Mouse (Mus musculus) left cerebral cortex, postnatal 25 days (tissue): ENCODE data around the gene Mios. TPM values are rescaled to one million over a fixed set of nuclear protein-coding genes. Genes with fewer than 3 reads are reported as not detected.

Experiments
- DNase-seq, 2 experiments: peaks; one replicate each; pipeline ENCODE4 v3.0.0; 2022; ENCODE audit warnings: low spot score in 2 of 2, mixed read lengths in 1 of 2
- intact Hi-C: fragments of 180-260 bp; cut with DNase I; formaldehyde crosslinking; loops from one replicate; pipeline ENCODE4 v1.15.1; 2025
- total RNA-seq, 2 experiments: library from RNA; stranded (reverse); gene quantifications; 2 replicates each; pipeline ENCODE4 v1.2.3; 2021

Mios gene
- total RNA-seq, result 10 to 100 TPM; 22.2 to 22.8 TPM

- DNase-seq, result peak; percentile 82 to 85
- intact Hi-C loops, result no loop called here
Observed at GRCm38 (mm10) chr6:8209047-8209865, at the start of gene Mios. Mios (plus strand) TSS chr6:8209222.

GRCm38 (mm10) chr6:8160001-8160400 is 49.0 kb upstream of the Mios start:
- no peak for DNase-seq
- intact Hi-C loops, result no loop called here

- intact Hi-C loops, result no loop called here
- no peak for DNase-seq
Observed at GRCm38 (mm10) chr6:8164741-8165140, 44.3 kb upstream of the Mios start.

GRCm38 (mm10) chr6:8172101-8172500 is 36.9 kb upstream of the Mios start:
- no peak for DNase-seq
- intact Hi-C loops, result no loop called here

- DNase-seq, result no peak
- intact Hi-C loops, result no loop called here
Observed at GRCm38 (mm10) chr6:8174062-8174461, 35.0 kb upstream of the Mios start.

GRCm38 (mm10) chr6:8175346-8175745 is 33.7 kb upstream of the Mios start:
- no peak for DNase-seq
- intact Hi-C loops, result no loop called here

GRCm38 (mm10) chr6:8176116-8176515 is 32.9 kb upstream of the Mios start:
- DNase-seq, result peak in 1 of 2 experiments; percentile 62
- intact Hi-C loops, result loop anchor here (1.0 kb wide), 1 partner anchor 50 kb away; no protein-coding TSS in a partner anchor

- peak; percentile 40 to 46 for DNase-seq
Observed at GRCm38 (mm10) chr6:8178397-8178941, 30.6 kb upstream of the Mios start.

GRCm38 (mm10) chr6:8188599-8189233 is 20.3 kb upstream of the Mios start:
- intact Hi-C loops, result loop anchor here (2.0 kb wide), 2 partner anchors 122 to 456 kb away; no protein-coding TSS in a partner anchor
- peak; percentile 23 to 46 for DNase-seq

More at GRCm38 (mm10) chr6:8178397-8178941, 30.6 kb upstream of the Mios start:
- intact Hi-C loops, result no loop called here

- no peak for DNase-seq
- intact Hi-C loops, result loop anchor here (2.0 to 5.0 kb wide), 3 partner anchors 123 to 457 kb away; partner anchors contain the start of gene C1galt1
Observed at GRCm38 (mm10) chr6:8189917-8190316, 19.1 kb upstream of the Mios start.

- DNase-seq, result no peak
- intact Hi-C loops, result loop anchor here (5.0 kb wide), 1 partner anchor 350 kb away; the partner anchor contains the start of gene C1galt1
Observed at GRCm38 (mm10) chr6:8192517-8192916, 16.5 kb upstream of the Mios start, which contains the start of gene Col28a1. Col28a1 (minus strand) TSS chr6:8192617.

- intact Hi-C loops, result no loop called here
Observed at GRCm38 (mm10) chr6:8209866-8210186, 804 bp downstream of the Mios start.

GRCm38 (mm10) chr6:8210661-8211060 is 1.6 kb downstream of the Mios start:
- intact Hi-C loops, result no loop called here
- no peak for DNase-seq

More at GRCm38 (mm10) chr6:8209866-8210186, 804 bp downstream of the Mios start:
- no peak for DNase-seq

GRCm38 (mm10) chr6:8227035-8227434 is 18.0 kb downstream of the Mios start:
- intact Hi-C loops, result no loop called here
- no peak for DNase-seq

- intact Hi-C loops, result no loop called here
Observed at GRCm38 (mm10) chr6:8228596-8228995, 19.6 kb downstream of the Mios start.

GRCm38 (mm10) chr6:8258316-8258715 is 49.3 kb downstream of the Mios start:
- intact Hi-C loops, result no loop called here

More at GRCm38 (mm10) chr6:8228596-8228995, 19.6 kb downstream of the Mios start:
- no peak for DNase-seq

GRCm38 (mm10) chr6:8259004-8259666 is 50.1 kb downstream of the Mios start, which contains the start of the genes Rpa3, Umad1 and Gm45062:
Rpa3 (minus strand) TSS chr6:8259173.
Umad1 (plus strand) TSS chr6:8259288.
Gm45062 (plus strand) TSS chr6:8259450.
- DNase-seq, result peak; percentile 97 to 99
- intact Hi-C loops, result loop anchor here (1.0 kb wide), 1 partner anchor 250 kb away; the partner anchor contains the start of gene Glcci1

More at GRCm38 (mm10) chr6:8258316-8258715, 49.3 kb downstream of the Mios start:
- DNase-seq, result no peak

- no peak for DNase-seq
- intact Hi-C loops, result loop anchor here (1.0 kb wide), 1 partner anchor 250 kb away; the partner anchor contains the start of gene Glcci1
Observed at GRCm38 (mm10) chr6:8259667-8260044, 50.6 kb downstream of the Mios start.

- intact Hi-C loops, result loop anchor here (10.0 kb wide), 3 partner anchors 144 to 564 kb away; no protein-coding TSS in a partner anchor
- no peak for DNase-seq
Observed at GRCm38 (mm10) chr6:8271047-8271446, 62.0 kb downstream of the Mios start.
